Mouse (Mus musculus) testis, adult 2 months (tissue): ENCODE data around the gene Olfr56.

Source experiments
- CTCF ChIP-seq: fragments of 200-500 bp; IDR thresholded peaks from 2 replicates; pipeline ENCODE4 v1.5.1; 2012; ENCODE audit warnings: low read depth, mild to moderate bottlenecking, inconsistent platforms, low read length, moderate library complexity; ENCODE audit not compliant: control insufficient read depth, insufficient read depth, insufficient replicate concordance
- POLR2A ChIP-seq: fragments of 200-500 bp; IDR thresholded peaks from 2 replicates; pipeline ENCODE4 v1.6.1; 2012; ENCODE audit warnings: low read depth, mild to moderate bottlenecking, inconsistent platforms, low read length, moderate library complexity; ENCODE audit not compliant: control insufficient read depth

DNA sequence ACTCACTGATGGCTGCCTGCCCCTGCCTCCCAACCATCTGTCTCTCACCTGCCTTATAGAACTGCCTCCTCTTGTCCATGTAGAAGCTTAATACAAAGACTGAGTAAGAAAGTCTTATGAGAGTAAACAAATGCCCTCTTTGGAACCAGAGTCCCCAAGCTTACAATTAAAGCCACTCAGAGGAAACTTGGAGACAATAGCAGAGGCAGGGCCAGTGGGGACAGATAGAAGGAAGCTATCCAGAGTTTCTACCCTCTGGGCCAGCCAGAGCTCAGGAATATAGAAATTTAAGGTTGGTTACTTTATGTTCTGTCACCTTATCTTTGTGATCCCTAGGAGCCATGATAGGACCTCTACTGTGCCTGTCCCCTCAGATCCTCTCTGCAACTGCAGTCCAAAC, 136.1 kb downstream of the Olfr56 start, which contains the start of gene Olfr1396:
- TF ChIP-seq CTCF (no peak), POLR2A (no peak)
